Mouse (Mus musculus) neural tube, embryonic 13.5 days (tissue): ENCODE measurements around the gene Flrt2. TPM values are rescaled to one million over a fixed set of nuclear protein-coding genes. Genes with fewer than 3 reads are reported as not detected.

Experiments
- ATAC-seq: fragments of 200-750 bp; cut with Nextera tagmentation; 2 replicates; pipeline ENCODE4 v1.8.0; 2017; ENCODE audit warnings: low read depth, mild to moderate bottlenecking, moderate TSS enrichment, moderate library complexity
- H3K27ac ChIP-seq: fragments of 300-500 bp; sonication (generic); replicated peaks from 2 replicates; pipeline ENCODE4 v1.5.1; 2015; ENCODE audit warnings: moderate library complexity, mild to moderate bottlenecking, inconsistent platforms
- H3K27me3 ChIP-seq: fragments of 300-500 bp; sonication (generic); 2 replicates; pipeline ENCODE4 v1.6.1; 2015; ENCODE audit warnings: mild to moderate bottlenecking, inconsistent platforms
- H3K36me3 ChIP-seq: fragments of 300-500 bp; sonication (generic); 2 replicates; pipeline ENCODE4 v1.6.1; 2015; ENCODE audit warnings: mild to moderate bottlenecking, inconsistent platforms
- H3K4me1 ChIP-seq: fragments of 300-500 bp; sonication (generic); replicated peaks from 2 replicates; pipeline ENCODE4 v1.6.1; 2015; ENCODE audit warnings: inconsistent platforms
- H3K4me2 ChIP-seq: fragments of 300-500 bp; sonication (generic); 2 replicates; pipeline ENCODE4 v1.6.1; 2015; ENCODE audit warnings: inconsistent platforms, mild to moderate bottlenecking, moderate library complexity
- H3K4me3 ChIP-seq: fragments of 300-500 bp; sonication (generic); 2 replicates; pipeline ENCODE4 v1.5.1; 2015; ENCODE audit warnings: mild to moderate bottlenecking, inconsistent platforms
- H3K9ac ChIP-seq: fragments of 300-500 bp; sonication (generic); 2 replicates; pipeline ENCODE4 v1.6.1; 2015; ENCODE audit warnings: moderate library complexity, mild to moderate bottlenecking, inconsistent platforms
- H3K9me3 ChIP-seq: fragments of 300-500 bp; sonication (generic); 2 replicates; pipeline ENCODE4 v1.6.1; 2016; ENCODE audit warnings: inconsistent platforms
- WGBS: fragments of 180-500 bp; shearing (Covaris S2); methylation state at CpG from one replicate; pipeline ENCODE4 v1.1.7; 2015; 5-methylcytosine and 5-hydroxymethylcytosine counted together
- polyA plus RNA-seq: library from polyadenylated mRNA; unstranded; fragments of >200 nt; fragmentation: Nextera tagmentation; extraction: Ambion mirVana; gene quantifications from 2 replicates; pipeline ENCODE4 v1.2.1, GENCODE M21; 2015

Flrt2 gene
- polyA plus RNA-seq, 1 experiment from 2014 or later, result 24.0 TPM

GRCm38 (mm10) chr12:95739739-95740138 lies 47.7 kb downstream of the Flrt2 start:
- Histone ChIP-seq H3K36me3 (no peaks in the 10 kb centered on the region), H3K4me1 (peaks cover 34% of the 10 kb centered on the region), H3K27me3 (no peaks in the 10 kb centered on the region), H3K9ac (no peak overlapping the region), H3K27ac (no peak overlapping the region), H3K4me3 (no peak overlapping the region), H3K9me3 (no peaks in the 10 kb centered on the region), H3K4me2 (no peak overlapping the region)
- WGBS, result 86% methylated on average over 5 of the region's 5 CpGs
- no peak for ATAC-seq

GRCm38 (mm10) chr12:95741296-95741695 lies 49.3 kb downstream of the Flrt2 start:
- Histone ChIP-seq H3K9me3 (no peaks in the 10 kb centered on the region), H3K4me1 (peaks cover 34% of the 10 kb centered on the region), H3K27me3 (no peaks in the 10 kb centered on the region), H3K27ac (no peak overlapping the region), H3K9ac (no peak overlapping the region), H3K4me2 (no peak overlapping the region), H3K4me3 (no peak overlapping the region), H3K36me3 (no peaks in the 10 kb centered on the region)
- 63% methylated on average over 11 of the region's 11 CpGs for WGBS
- ATAC-seq, result no peak

- H3K4me1 ChIP-seq, result peaks cover 15% of the 10 kb centered on the region; the same call in 1 of the 2 replicates
- no peaks in the 10 kb centered on the region for H3K27me3 ChIP-seq
- no peaks in the 10 kb centered on the region for H3K9me3 ChIP-seq
- peak; percentile 53; the same call in 1 of the 2 replicates for ATAC-seq
- no peak overlapping the region for H3K4me2 ChIP-seq
- WGBS, result 48% methylated on average over 4 of the region's 4 CpGs
- H3K36me3 ChIP-seq, result no peaks in the 10 kb centered on the region
- no peak overlapping the region for H3K4me3 ChIP-seq
- no peak overlapping the region for H3K9ac ChIP-seq
- H3K27ac ChIP-seq, result 0 out of 2 replicates have a peak overlapping the region, but pooled peaks have one; percentile 0
These were observed 52.3 kb downstream of the Flrt2 start for GRCm38 (mm10) chr12:95744307-95744706.

- 75% methylated on average over 10 of the region's 10 CpGs for WGBS
- H3K9me3 ChIP-seq, result no peaks in the 10 kb centered on the region
- H3K4me2 ChIP-seq, result no peak overlapping the region
- no peaks in the 10 kb centered on the region for H3K27me3 ChIP-seq
- H3K4me3 ChIP-seq, result no peak overlapping the region
- H3K4me1 ChIP-seq, result peaks cover 11% of the 10 kb centered on the region; the same call in 1 of the 2 replicates
- no peak overlapping the region for H3K27ac ChIP-seq
- no peak for ATAC-seq
- no peaks in the 10 kb centered on the region for H3K36me3 ChIP-seq
- H3K9ac ChIP-seq, result no peak overlapping the region
These were observed 55.0 kb downstream of the Flrt2 start for GRCm38 (mm10) chr12:95746856-95747579.

- no peak for ATAC-seq
- H3K4me3 ChIP-seq, result no peak overlapping the region
- H3K9me3 ChIP-seq, result no peaks in the 10 kb centered on the region
- H3K9ac ChIP-seq, result no peak overlapping the region
- peaks cover 8% of the 10 kb centered on the region; the same call in 1 of the 2 replicates for H3K4me1 ChIP-seq
- no peak overlapping the region for H3K27ac ChIP-seq
- H3K36me3 ChIP-seq, result no peaks in the 10 kb centered on the region
- no peak overlapping the region for H3K4me2 ChIP-seq
- H3K27me3 ChIP-seq, result no peaks in the 10 kb centered on the region
- WGBS, result 90% methylated on average over 2 of the region's 2 CpGs
These were observed 56.7 kb downstream of the Flrt2 start for GRCm38 (mm10) chr12:95748760-95749159.

GRCm38 (mm10) chr12:95749248-95749647 lies 57.2 kb downstream of the Flrt2 start:
- no peak for ATAC-seq
- WGBS, result 89% methylated on average over 2 of the region's 2 CpGs
- H3K9me3 ChIP-seq, result no peaks in the 10 kb centered on the region
- no peak overlapping the region for H3K4me3 ChIP-seq
- H3K4me1 ChIP-seq, result peaks cover 3% of the 10 kb centered on the region; the same call in 1 of the 2 replicates
- no peaks in the 10 kb centered on the region for H3K36me3 ChIP-seq
- no peak overlapping the region for H3K4me2 ChIP-seq
- no peaks in the 10 kb centered on the region for H3K27me3 ChIP-seq
- no peak overlapping the region for H3K27ac ChIP-seq
- H3K9ac ChIP-seq, result no peak overlapping the region

- Histone ChIP-seq H3K4me3 (no peak overlapping the region), H3K27ac (no peak overlapping the region), H3K9ac (no peak overlapping the region), H3K9me3 (no peaks in the 10 kb centered on the region), H3K4me2 (no peak overlapping the region), H3K4me1 (no peaks in the 10 kb centered on the region), H3K36me3 (no peaks in the 10 kb centered on the region), H3K27me3 (no peaks in the 10 kb centered on the region)
- ATAC-seq, result no peak
- 89% methylated on average over 5 of the region's 5 CpGs for whole genome bisulfite sequencing
These were observed 67.3 kb downstream of the Flrt2 start for GRCm38 (mm10) chr12:95759212-95759746.

- Histone ChIP-seq H3K4me2 (no peak overlapping the region), H3K27ac (no peak overlapping the region), H3K4me3 (no peak overlapping the region), H3K36me3 (no peaks in the 10 kb centered on the region), H3K9ac (no peak overlapping the region), H3K27me3 (no peaks in the 10 kb centered on the region), H3K9me3 (no peaks in the 10 kb centered on the region), H3K4me1 (no peaks in the 10 kb centered on the region)
- no peak for ATAC-seq
- WGBS, result 90% methylated on average over 4 of the region's 4 CpGs
These were observed 73.2 kb downstream of the Flrt2 start for GRCm38 (mm10) chr12:95765255-95765654.

- Histone ChIP-seq H3K4me3 (no peak overlapping the region), H3K4me2 (no peak overlapping the region), H3K9ac (no peak overlapping the region), H3K9me3 (no peaks in the 10 kb centered on the region), H3K27me3 (no peaks in the 10 kb centered on the region), H3K36me3 (no peaks in the 10 kb centered on the region), H3K27ac (no peak overlapping the region), H3K4me1 (no peaks in the 10 kb centered on the region)
- no peak for ATAC-seq
- 78% methylated on average over 2 of the region's 2 CpGs for WGBS
These were observed 77.0 kb downstream of the Flrt2 start for GRCm38 (mm10) chr12:95769041-95769440.

- WGBS, result 77% methylated on average over 3 of the region's 3 CpGs
- Histone ChIP-seq H3K9ac (no peak overlapping the region), H3K27me3 (no peaks in the 10 kb centered on the region), H3K4me3 (no peak overlapping the region), H3K36me3 (no peaks in the 10 kb centered on the region), H3K27ac (no peak overlapping the region), H3K4me1 (no peaks in the 10 kb centered on the region), H3K9me3 (no peaks in the 10 kb centered on the region), H3K4me2 (no peak overlapping the region)
- no peak for ATAC-seq
These were observed 78.2 kb downstream of the Flrt2 start for GRCm38 (mm10) chr12:95770251-95770650.

- Histone ChIP-seq H3K36me3 (no peaks in the 10 kb centered on the region), H3K4me3 (no peak overlapping the region), H3K9me3 (no peaks in the 10 kb centered on the region), H3K4me1 (no peaks in the 10 kb centered on the region), H3K27ac (no peak overlapping the region), H3K4me2 (no peak overlapping the region), H3K9ac (no peak overlapping the region), H3K27me3 (no peaks in the 10 kb centered on the region)
- 54% methylated on average over 1 of the region's 1 CpGs for WGBS
- ATAC-seq, result no peak
These were observed 98.1 kb downstream of the Flrt2 start for GRCm38 (mm10) chr12:95790146-95790545.

- no peaks in the 10 kb centered on the region for H3K27me3 ChIP-seq
- no peak overlapping the region for H3K4me2 ChIP-seq
- ATAC-seq, result no peak
- H3K4me1 ChIP-seq, result no peaks in the 10 kb centered on the region
- no peaks in the 10 kb centered on the region for H3K9me3 ChIP-seq
- H3K36me3 ChIP-seq, result no peaks in the 10 kb centered on the region
- H3K4me3 ChIP-seq, result no peak overlapping the region
- H3K27ac ChIP-seq, result no peak overlapping the region
- no peak overlapping the region for H3K9ac ChIP-seq
These were observed 124.6 kb downstream of the Flrt2 start for GRCm38 (mm10) chr12:95816660-95817059.
